Mouse (Mus musculus) liver, adult (tissue): ENCODE measurements at regions not wholly inside any gene's neighbourhood (a gene's known extent, or its start where the extent isn't known, plus 50 kb on each side); places are given as distances from the start of the nearest gene placed in this dataset.

Experiments used
- GATA4 ChIP-seq: IDR thresholded peaks from 2 replicates; pipeline ENCODE4 v1.6.1; 2014; ENCODE audit warnings: mild to moderate bottlenecking, low read length; ENCODE audit not compliant: insufficient replicate concordance

GRCm38 (mm10) chr8:8133001-8133785, 527.8 kb downstream of the Efnb2 start:
- TF ChIP-seq GATA4: no peak

GRCm38 (mm10) chr8:8131961-8132376, 529.1 kb downstream of the Efnb2 start:
- TF ChIP-seq GATA4: no peak

- TF ChIP-seq GATA4: no peak
Observed at GRCm38 (mm10) chr8:8130806-8131205, 530.2 kb downstream of the Efnb2 start.

- TF ChIP-seq GATA4: no peak
Observed at GRCm38 (mm10) chr8:8115595-8116429, 545.2 kb downstream of the Efnb2 start.

- no peak for TF ChIP-seq GATA4
Observed at GRCm38 (mm10) chr8:8114604-8115003, 546.4 kb downstream of the Efnb2 start.

GRCm38 (mm10) chr8:8109785-8110350, 551.2 kb downstream of the Efnb2 start:
- TF ChIP-seq GATA4: no peak

- TF ChIP-seq GATA4: no peak
Observed at GRCm38 (mm10) chr8:8103492-8103891, 557.5 kb downstream of the Efnb2 start.

GRCm38 (mm10) chr8:8102010-8102727, 558.9 kb downstream of the Efnb2 start:
- no peak for TF ChIP-seq GATA4

- no peak for TF ChIP-seq GATA4
Observed at GRCm38 (mm10) chr8:8092551-8092950, 568.5 kb downstream of the Efnb2 start.

GRCm38 (mm10) chr8:8084652-8085051, 576.4 kb downstream of the Efnb2 start:
- no peak for TF ChIP-seq GATA4

- no peak for TF ChIP-seq GATA4
Observed at GRCm38 (mm10) chr8:8064074-8064473, 597.0 kb downstream of the Efnb2 start.

- no peak for TF ChIP-seq GATA4
Observed at GRCm38 (mm10) chr8:8054224-8054916, 606.7 kb downstream of the Efnb2 start.

GRCm38 (mm10) chr8:8051186-8051585, 609.9 kb downstream of the Efnb2 start:
- no peak for TF ChIP-seq GATA4

- TF ChIP-seq GATA4: no peak
Observed at GRCm38 (mm10) chr8:8050778-8051177, 610.3 kb downstream of the Efnb2 start.

GRCm38 (mm10) chr8:8044926-8045325, 616.1 kb downstream of the Efnb2 start:
- no peak for TF ChIP-seq GATA4
